Mouse (Mus musculus) layer of hippocampus, adult 18-20 months (tissue): Measurements from ENCODE around the gene Pigk. TPM values are rescaled to one million over a fixed set of nuclear protein-coding genes. Genes with fewer than 3 reads are reported as not detected.

Experiments used
- DNase-seq, 2 experiments: peaks; one replicate each; pipeline ENCODE4 v3.0.0; 2022; ENCODE audit warnings: low spot score in 2 of 2
- total RNA-seq, 2 experiments: library from RNA; stranded (reverse); gene quantifications; 2 replicates each; pipeline ENCODE4 v1.2.3; 2021

Pigk gene
- total RNA-seq, 2 experiments from 2014 or later: 44.1 to 50.4 TPM

- DNase-seq: no peak
Observed at GRCm38 (mm10) chr3:152886749-152887148, 172.8 kb downstream of the Pigk start.

DNA sequence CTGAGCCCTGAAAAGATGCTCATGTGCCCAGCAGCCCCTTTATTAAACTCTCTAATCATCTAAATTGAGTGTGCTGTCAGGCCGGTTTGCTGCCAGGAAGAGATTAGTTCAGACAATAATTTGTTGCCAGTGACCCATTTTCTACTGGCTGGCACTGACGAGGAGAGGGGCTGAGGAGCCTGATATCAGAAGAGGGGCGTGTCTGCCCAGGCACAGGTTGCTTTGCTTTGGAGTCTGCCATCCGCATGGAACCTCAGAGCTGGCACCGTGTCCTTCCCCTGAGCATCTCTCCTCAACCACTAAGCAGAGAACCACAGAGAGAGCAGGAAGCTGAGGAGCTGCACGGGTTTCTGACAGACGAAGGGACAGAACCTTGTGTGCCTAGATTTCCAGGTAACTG, 174.2 kb downstream of the Pigk start:
- DNase-seq: no peak

DNA sequence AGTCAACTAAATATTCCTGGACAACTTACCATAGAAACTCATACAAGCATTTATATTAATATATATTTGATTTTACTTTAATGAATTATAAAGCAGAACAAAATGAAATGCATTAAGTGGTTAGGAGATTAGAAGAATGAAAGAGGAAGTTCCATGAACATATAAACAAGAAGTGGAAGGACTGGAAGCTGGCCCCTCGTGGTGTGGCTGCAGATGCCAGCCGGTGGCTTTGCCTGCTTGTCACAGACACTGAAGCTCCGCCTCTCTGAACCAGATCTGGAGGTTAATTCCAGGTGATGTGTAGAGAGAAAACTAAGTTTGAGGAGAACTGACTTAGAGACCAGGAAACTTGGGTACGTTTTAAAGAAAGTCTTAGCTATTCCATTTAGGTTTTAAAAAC, 181.0 kb downstream of the Pigk start:
- no peak for DNase-seq

GRCm38 (mm10) chr3:152896111-152896510, 182.2 kb downstream of the Pigk start:
- DNase-seq: no peak

DNA sequence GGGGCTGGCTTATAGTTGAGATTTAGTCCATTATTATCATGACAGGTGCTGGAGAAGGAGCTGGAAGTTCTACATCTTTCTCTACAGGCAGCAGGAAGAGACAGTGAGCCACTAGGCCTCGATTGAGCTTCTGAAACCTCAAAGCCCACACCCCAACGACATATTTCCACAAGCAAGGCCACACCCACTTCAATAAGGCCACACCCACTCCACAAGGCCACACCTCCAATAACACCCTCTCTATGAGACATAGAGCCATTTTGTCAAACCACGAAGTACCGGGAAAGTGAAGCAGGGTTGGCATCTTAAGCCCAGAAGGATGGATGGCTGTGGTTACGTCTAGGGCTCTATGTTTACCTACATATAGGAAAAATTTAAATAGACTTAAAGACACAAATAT, 183.3 kb downstream of the Pigk start:
- DNase-seq: no peak

GRCm38 (mm10) chr3:152898906-152899305, 185.0 kb downstream of the Pigk start:
- no peak for DNase-seq

- no peak for DNase-seq
Observed at GRCm38 (mm10) chr3:152905026-152905425, 191.1 kb downstream of the Pigk start.

DNA sequence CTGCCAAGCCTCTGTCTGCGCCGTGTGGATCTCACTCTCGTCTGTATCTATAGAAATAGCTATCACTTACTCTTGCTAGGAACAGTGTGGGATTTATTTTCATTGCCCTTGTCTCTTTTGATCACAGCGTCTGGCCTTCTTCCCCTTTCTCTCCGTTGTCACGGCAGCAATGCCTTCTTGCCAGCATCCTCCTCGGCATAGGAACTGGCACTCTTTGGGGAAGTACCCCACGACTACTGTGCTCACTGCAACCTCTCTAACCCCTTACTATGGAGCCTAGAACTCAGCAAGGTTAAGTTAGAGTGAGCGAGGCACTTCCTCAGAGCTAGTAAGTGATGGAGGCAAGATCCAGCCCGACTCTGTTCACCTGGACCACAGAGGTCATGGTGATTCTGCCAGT, 191.9 kb downstream of the Pigk start:
- DNase-seq: no peak

- peak in 1 of 2 experiments; percentile 78 for DNase-seq
Observed at GRCm38 (mm10) chr3:152907087-152907486, 193.2 kb downstream of the Pigk start.

DNA sequence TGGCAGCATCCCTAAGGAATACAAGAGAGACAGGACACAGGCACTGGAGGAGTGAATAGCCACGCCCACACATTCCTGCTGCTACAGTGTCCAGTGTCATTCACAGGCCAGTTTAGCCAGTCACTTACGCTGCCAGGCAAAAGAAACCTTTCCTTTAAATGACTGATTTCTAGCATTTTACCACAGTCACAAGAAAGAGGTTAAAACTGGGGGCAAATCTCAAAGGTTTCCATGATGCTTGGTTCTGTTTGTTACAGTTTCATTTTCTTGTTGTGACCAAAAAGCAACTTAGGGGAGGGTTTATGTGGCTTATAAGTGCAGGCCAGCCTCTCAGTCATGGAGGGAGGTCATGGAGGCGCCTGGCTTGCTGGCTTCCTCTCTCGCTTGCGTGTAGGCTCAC, 193.8 kb downstream of the Pigk start:
- DNase-seq: no peak

GRCm38 (mm10) chr3:152911578-152911977, 197.7 kb downstream of the Pigk start:
- DNase-seq: no peak

DNA sequence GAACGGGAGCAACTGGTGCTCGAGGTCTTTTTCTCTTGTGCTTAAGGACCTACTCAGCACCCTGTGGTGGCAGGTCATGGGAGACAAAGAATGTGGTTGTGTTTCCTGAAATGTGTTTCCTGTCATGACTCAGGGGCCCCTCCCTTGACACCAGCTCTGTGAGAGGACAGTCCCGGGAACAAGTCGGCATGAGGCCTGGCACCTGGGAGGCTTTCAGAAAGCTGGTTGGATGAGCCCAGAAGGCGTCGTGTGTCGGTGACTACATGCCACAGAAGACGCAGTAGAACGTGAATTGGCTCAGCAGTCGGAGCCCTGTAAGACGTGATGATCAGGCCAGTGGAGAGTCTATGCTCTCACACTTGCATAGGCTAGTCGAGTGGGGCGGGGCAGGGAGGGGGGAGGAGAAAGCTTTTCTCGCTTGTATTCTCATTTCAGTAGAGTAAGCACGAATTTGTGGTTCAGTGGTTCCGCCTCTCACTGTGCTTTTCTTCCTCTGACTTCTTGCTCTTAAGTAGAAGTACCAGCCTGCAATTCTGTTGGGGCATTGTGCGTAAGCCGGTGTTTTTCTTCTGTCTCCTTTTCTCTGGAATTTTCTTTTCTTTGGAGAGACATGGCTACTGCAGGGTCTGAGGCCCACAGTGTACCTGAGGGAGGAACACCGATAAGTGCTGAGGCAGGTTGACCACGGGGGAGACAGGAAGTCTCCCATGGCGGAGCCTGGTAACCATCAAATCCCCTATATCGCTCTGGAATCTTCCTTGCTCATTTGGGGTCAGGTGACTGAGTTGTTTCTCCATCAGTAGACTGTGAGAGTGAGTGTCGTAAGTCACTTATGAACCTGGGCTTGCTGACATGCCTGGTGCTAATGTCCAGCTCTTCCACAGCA, 198.6 kb downstream of the Pigk start:
- no peak for DNase-seq

DNA sequence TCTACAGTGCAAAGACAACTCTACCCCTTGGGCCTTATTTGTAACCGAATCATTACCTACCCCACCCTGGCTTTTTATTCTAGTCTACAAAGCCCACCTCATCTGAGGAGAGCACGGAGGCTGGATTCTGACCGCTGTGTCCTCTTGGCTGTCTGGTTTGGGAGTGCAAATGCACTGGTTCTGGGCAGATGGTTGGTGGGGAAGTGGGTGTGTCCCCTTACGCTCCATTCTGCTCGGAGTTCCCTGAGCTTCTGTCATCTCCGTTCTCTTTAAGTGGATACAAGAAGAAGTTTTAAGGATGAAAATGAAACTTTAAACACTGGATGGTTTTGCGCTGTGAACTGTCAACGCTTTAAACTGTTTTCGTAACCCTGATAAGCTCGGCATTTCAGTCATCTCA, 199.2 kb downstream of the Pigk start:
- peak in 1 of 2 experiments; percentile 65 for DNase-seq

DNA sequence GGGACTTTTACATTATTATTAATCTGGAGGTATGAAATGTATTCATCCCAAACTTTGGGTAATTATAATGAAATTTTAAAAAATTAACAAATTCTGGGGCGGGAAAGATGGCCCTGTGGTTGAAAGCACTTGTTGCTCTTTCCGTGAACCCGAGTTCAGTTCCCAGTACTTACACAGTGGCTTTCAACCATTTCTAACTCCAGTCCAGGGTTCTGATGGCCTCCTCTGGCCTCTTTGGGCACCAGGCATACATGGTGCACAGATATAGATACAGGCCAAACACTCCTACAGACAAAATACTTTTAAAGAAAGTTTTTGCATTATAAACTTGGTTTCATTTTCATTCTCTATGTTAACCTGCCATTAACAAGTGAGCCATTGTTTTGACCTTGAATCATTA, 199.7 kb downstream of the Pigk start:
- no peak for DNase-seq

- no peak for DNase-seq
Observed at GRCm38 (mm10) chr3:152914376-152914775, 200.5 kb downstream of the Pigk start.

- DNase-seq: no peak
Observed at GRCm38 (mm10) chr3:152917579-152917978, 203.7 kb downstream of the Pigk start.

- DNase-seq: no peak
Observed at GRCm38 (mm10) chr3:152919101-152919500, 205.2 kb downstream of the Pigk start.

- DNase-seq: no peak
Observed at GRCm38 (mm10) chr3:152920365-152920764, 206.5 kb downstream of the Pigk start.

- DNase-seq: no peak
Observed at GRCm38 (mm10) chr3:152923530-152923929, 209.6 kb downstream of the Pigk start.

DNA sequence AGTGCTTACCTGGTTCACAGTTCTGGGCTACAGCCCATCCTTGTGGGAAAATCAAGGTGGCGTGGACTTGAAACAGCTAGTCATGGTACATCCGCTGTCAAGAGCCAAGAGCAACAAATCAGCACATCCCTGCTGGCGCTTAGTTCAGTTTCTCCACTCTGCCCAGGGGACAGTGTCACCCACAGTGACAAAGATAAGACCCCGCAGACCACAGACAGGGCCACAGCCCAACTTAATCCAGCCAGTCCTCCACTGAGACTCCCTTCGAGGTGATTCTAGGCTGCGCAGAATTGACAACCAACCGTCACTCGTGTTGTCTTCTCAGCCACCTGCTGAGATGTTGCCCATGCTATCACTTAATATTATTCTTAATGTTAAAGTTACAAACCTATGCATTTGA, 211.5 kb downstream of the Pigk start:
- DNase-seq: no peak

- DNase-seq: no peak
Observed at GRCm38 (mm10) chr3:152926166-152926565, 212.3 kb downstream of the Pigk start.

- no peak for DNase-seq
Observed at GRCm38 (mm10) chr3:152928287-152928975, 214.5 kb downstream of the Pigk start.
